9 mouse cellular contexts compared by ENCODE assay signal in genomic region chr6:106804904-106805303, GRCm38 (mm10). TPM values are rescaled to one million over a fixed set of nuclear protein-coding genes. Genes with fewer than 3 reads are reported as not detected.
A peak's percentile ranks its signal among the peaks of the same experiment; 100 is the strongest.
DNase-seq lines count a peak whose midpoint lies in the region; ATAC-seq lines count a peak whose summit lies in the region.
"Had no signal": no experiment of that assay in that cellular context is flagged by ENCODE, and none has a peak within 500 bp of the region (broad histone marks: within the 10 kb centered on the region; RNA-seq: fewer than 3 reads in every experiment).

No protein-coding gene starts in this region.

- intact Hi-C loops in left cerebral cortex, postnatal 14 days (cut with DNase I): loop anchor here (5.0 kb wide), 1 partner anchor 1252 kb away; no protein-coding TSS in a partner anchor
- intact Hi-C loops in gastrocnemius, postnatal 36 days (cut with DNase I): loop anchor here (10.0 kb wide), 1 partner anchor 1250 kb away; no protein-coding TSS in a partner anchor

- no peak overlapping the region for H3K27ac ChIP-seq in hindbrain, embryonic 16.5 days (ENCODE audit: low read depth, low read length)
- H3K27ac ChIP-seq: limb, embryonic 15.5 days had no signal

- peak; percentile 1 for DNase-seq in gastrocnemius, adult 18-20 months (ENCODE audit: low spot score)
- no peak for DNase-seq in gastrocnemius, postnatal 25 days
- DNase-seq in MEL-GATA-1-ER (ENCODE audit: extremely low read depth, low read depth): peak; percentile 31
- DNase-seq in cerebellum, postnatal 36 days: peak; percentile 39 to 50
- DNase-seq in left cerebral cortex, postnatal 14 days (ENCODE audit: low spot score in 2 of 2): peak; percentile 30 to 64
- no peak for DNase-seq in gastrocnemius, postnatal 36 days

- H3K4me3 ChIP-seq in hindbrain, embryonic 16.5 days (ENCODE audit: low read length): no peak overlapping the region
- H3K4me3 ChIP-seq: limb, embryonic 15.5 days had no signal

- no peak overlapping the region for H3K4me2 ChIP-seq in hindbrain, embryonic 16.5 days (ENCODE audit: low read length)
- H3K4me2 ChIP-seq: limb, embryonic 15.5 days had no signal

- H3K27me3 ChIP-seq in hindbrain, embryonic 16.5 days (replicated peaks; ENCODE audit: control insufficient read depth, insufficient read depth, low read length): no peaks in the 10 kb centered on the region
- H3K27me3 ChIP-seq: limb, embryonic 15.5 days had no signal

- H3K4me1 ChIP-seq in hindbrain, embryonic 16.5 days (ENCODE audit: control insufficient read depth, insufficient read depth, low read depth, low read length): no peaks in the 10 kb centered on the region

- no peaks in the 10 kb centered on the region for H3K36me3 ChIP-seq in hindbrain, embryonic 16.5 days (ENCODE audit: control insufficient read depth, insufficient read depth, low read length)
- H3K36me3 ChIP-seq: limb, embryonic 15.5 days had no signal

- 23% methylated on average over 2 of the region's 2 CpGs for WGBS in hindbrain, embryonic 16.5 days

- no peaks in the 10 kb centered on the region for H3K9me3 ChIP-seq in hindbrain, embryonic 16.5 days (ENCODE audit: control insufficient read depth, low read length)
- H3K9me3 ChIP-seq: limb, embryonic 15.5 days had no signal

- peak; percentile 68 for ATAC-seq in hindbrain, embryonic 16.5 days
- ATAC-seq in neutrophil, adult 5-6 weeks (ENCODE audit: extremely low read depth, insufficient number of reproducible peaks, low FRiP score, poor library complexity, severe bottlenecking): peak; percentile 42; the same call in 1 of the 2 replicates

- H3K9ac ChIP-seq in hindbrain, embryonic 16.5 days (ENCODE audit: low read depth, low read length): no peak overlapping the region
- H3K9ac ChIP-seq: limb, embryonic 15.5 days had no signal

RNA-seq across cellular contexts. Expression of gene Crbn, which starts 5.0 kb away (rescaled TPM):
- total RNA-seq in gastrocnemius, adult 18-20 months (2021): 10 to 100 TPM; 52.1 to 56.4 TPM
- total RNA-seq in gastrocnemius, postnatal 25 days (2021): 10 to 100 TPM; 33.6 to 36.4 TPM
- polyA plus RNA-seq in hindbrain, embryonic 16.5 days (2015; fragmentation: Nextera tagmentation; extraction: Ambion mirVana): 63.0 and 64.9 TPM in 2 replicates
- 10 to 100 TPM; 86.3 to 87.5 TPM for total RNA-seq in left cerebral cortex, postnatal 14 days (2021)
- total RNA-seq in neutrophil, adult 5-6 weeks (2017): 83.9 and 84.3 TPM in 2 replicates
- total RNA-seq in gastrocnemius, postnatal 36 days (2021): 10 to 100 TPM; 40.3 to 45.1 TPM

RNA-seq across cellular contexts. Expression of gene Trnt1, which starts 36.0 kb away (rescaled TPM):
- total RNA-seq in gastrocnemius, adult 18-20 months (2021): 10 to 100 TPM; 20.1 to 24.5 TPM
- total RNA-seq in gastrocnemius, postnatal 25 days (2021): 10 to 100 TPM; 19.9 to 20.6 TPM
- polyA plus RNA-seq in hindbrain, embryonic 16.5 days (2015; fragmentation: Nextera tagmentation; extraction: Ambion mirVana): 60.4 and 61.9 TPM in 2 replicates
- total RNA-seq in left cerebral cortex, postnatal 14 days (2021): 10 to 100 TPM; 52.5 to 55.3 TPM
- 93.4 and 106 TPM in 2 replicates for total RNA-seq in neutrophil, adult 5-6 weeks (2017)
- 10 to 100 TPM; 19.1 to 24.5 TPM for total RNA-seq in gastrocnemius, postnatal 36 days (2021)

RNA-seq across cellular contexts. Expression of gene Il5ra, which starts 56.1 kb away (rescaled TPM):
- not detected for total RNA-seq in gastrocnemius, adult 18-20 months (2021)
- total RNA-seq in gastrocnemius, postnatal 25 days (2021): not detected
- not detected in 2 replicates for polyA plus RNA-seq in hindbrain, embryonic 16.5 days (2015; fragmentation: Nextera tagmentation; extraction: Ambion mirVana)
- total RNA-seq in left cerebral cortex, postnatal 14 days (2021): not detected
- total RNA-seq in neutrophil, adult 5-6 weeks (2017): 25.5 and 30.4 TPM in 2 replicates
- not detected for total RNA-seq in gastrocnemius, postnatal 36 days (2021)

Comparison
In these comparisons a context has a peak if more than half of its experiments do, and no peak if none do; other contexts are left out.
1. DNase-seq: peak in gastrocnemius, adult 18-20 months (single experiment), MEL-GATA-1-ER (single experiment), cerebellum, postnatal 36 days (2 of 2) and left cerebral cortex, postnatal 14 days (2 of 2); none in gastrocnemius, postnatal 25 days (single experiment) and gastrocnemius, postnatal 36 days (0 of 2).
2. RNA of gene Il5ra, which starts 56.1 kb away (total RNA-seq): 25.5 to 30.4 TPM in neutrophil, adult 5-6 weeks; not detected in gastrocnemius, postnatal 36 days, not detected in gastrocnemius, adult 18-20 months, not detected in gastrocnemius, postnatal 25 days and not detected in left cerebral cortex, postnatal 14 days; every median in the first group is over 10 times any median in the second.